Mouse (Mus musculus) thymus, adult 2 months (tissue): ENCODE measurements around the gene Cenpu. TPM values are rescaled to one million over a fixed set of nuclear protein-coding genes. Genes with fewer than 3 reads are reported as not detected.
"Not testable (repeated sequence)": the region's sequence is repeated elsewhere in the genome, so short reads cannot be mapped to it uniquely, and the experiment has no call there.

Experiments used
- DNase-seq: peaks from one replicate; pipeline ENCODE4 v3.0.0; 2021
- H3K27ac ChIP-seq: fragments of 200-500 bp; 2 replicates; pipeline ENCODE4 v1.5.1; 2012; ENCODE audit warnings: low read length, control low read depth; ENCODE audit not compliant: control insufficient read depth, insufficient read depth
- H3K27me3 ChIP-seq: fragments of 200-500 bp; 2 replicates; pipeline ENCODE4 v1.6.1; 2012; ENCODE audit warnings: mild to moderate bottlenecking, low read length, moderate library complexity, mixed read lengths; ENCODE audit not compliant: control insufficient read depth, insufficient read depth
- H3K36me3 ChIP-seq: fragments of 200-500 bp; 2 replicates; pipeline ENCODE4 v1.6.1; 2012; ENCODE audit warnings: mild to moderate bottlenecking, low read length, moderate library complexity; ENCODE audit not compliant: control insufficient read depth, insufficient read depth
- H3K4me1 ChIP-seq: fragments of 200-500 bp; replicated peaks from 2 replicates; pipeline ENCODE4 v1.6.1; 2012; ENCODE audit warnings: low read length; ENCODE audit not compliant: control insufficient read depth, insufficient read depth
- H3K4me3 ChIP-seq: fragments of 200-500 bp; 2 replicates; pipeline ENCODE4 v1.5.1; 2012; ENCODE audit warnings: mild to moderate bottlenecking, low read length, control low read depth, moderate library complexity; ENCODE audit not compliant: control insufficient read depth, insufficient read depth
- CTCF ChIP-seq: fragments of 200-500 bp; IDR thresholded peaks from 2 replicates; pipeline ENCODE4 v1.5.1; 2012; ENCODE audit warnings: mild to moderate bottlenecking, control low read depth, low read length, moderate library complexity, borderline replicate concordance; ENCODE audit not compliant: control insufficient read depth, poor library complexity, insufficient read depth; ENCODE audit errors: extremely low read depth
- POLR2A ChIP-seq: fragments of 200-500 bp; IDR thresholded peaks from 2 replicates; pipeline ENCODE4 v1.6.1; 2012; ENCODE audit warnings: mild to moderate bottlenecking, low read length, control low read depth, moderate library complexity; ENCODE audit not compliant: control insufficient read depth, poor library complexity, insufficient read depth; ENCODE audit errors: extremely low read depth
- WGBS: fragments of 180-500 bp; shearing (Covaris S2); methylation state at CpG from one replicate; pipeline ENCODE4 v1.1.7; 2018; 5-methylcytosine and 5-hydroxymethylcytosine counted together
- polyA plus RNA-seq: library from polyadenylated mRNA; depleted of rRNA; stranded (reverse); fragments of >200 nt; gene quantifications from 2 replicates; pipeline ENCODE4 v1.2.3, GENCODE M21; 2012

Gene Cenpu
- polyA plus RNA-seq, 1 experiment, result 4.6 TPM

DNA sequence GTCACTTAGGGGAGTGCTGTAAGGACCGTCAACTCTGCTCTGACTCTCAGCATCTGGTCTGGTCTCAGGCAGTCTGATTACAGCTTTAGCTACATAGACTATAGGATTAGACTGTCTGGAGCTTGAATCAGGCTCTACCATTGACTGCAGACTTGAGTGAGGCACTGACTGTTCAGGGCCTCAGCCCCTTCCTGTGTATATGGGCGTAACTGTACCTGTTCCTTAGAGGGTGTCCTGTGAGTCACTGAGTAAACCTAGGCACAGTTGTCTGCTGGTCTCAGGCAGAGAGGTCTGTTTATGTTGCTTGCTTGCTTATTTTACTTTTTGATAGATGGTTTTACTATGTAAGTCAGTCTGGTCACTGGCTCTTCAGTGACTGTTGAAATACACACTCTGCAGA is 22.1 kb downstream of the Cenpu start:
- H3K4me1 ChIP-seq, result no peaks in the 10 kb centered on the region
- H3K27ac ChIP-seq, result no peak overlapping the region
- H3K4me3 ChIP-seq, result no peak overlapping the region
- DNase-seq, result no peak
- 99% methylated on average over 2 of the region's 2 CpGs for WGBS
- H3K27me3 ChIP-seq, result no peaks in the 10 kb centered on the region
- peaks cover 27% of the 10 kb centered on the region for H3K36me3 ChIP-seq
- TF ChIP-seq POLR2A, result no peak
- TF ChIP-seq CTCF, result no peak

DNA sequence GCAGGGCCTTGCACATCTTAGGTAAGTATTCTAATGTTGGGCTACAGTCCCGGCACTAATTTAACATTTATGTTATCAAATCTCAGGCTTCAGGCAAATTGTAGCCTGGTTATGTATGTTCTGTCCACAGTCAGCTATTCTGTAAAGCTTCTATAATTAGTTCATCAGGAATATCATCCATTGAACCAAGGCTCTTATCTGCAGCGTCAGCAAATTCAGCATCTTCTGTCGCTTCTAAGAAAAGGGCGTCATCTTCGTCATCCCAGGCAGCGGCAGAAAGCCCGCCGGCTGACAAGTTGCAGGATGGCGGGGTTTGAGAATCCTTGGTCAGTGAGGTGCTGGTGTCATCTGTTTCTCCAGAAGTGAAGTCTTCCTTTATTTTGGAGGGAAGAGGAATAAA is 27.0 kb downstream of the Cenpu start:
- H3K27me3 ChIP-seq, result no peaks in the 10 kb centered on the region
- no peaks in the 10 kb centered on the region for H3K4me1 ChIP-seq
- DNase-seq, result no peak
- TF ChIP-seq CTCF (no peak), POLR2A (no peak)
- peaks cover 42% of the 10 kb centered on the region for H3K36me3 ChIP-seq
- no peak overlapping the region for H3K27ac ChIP-seq
- 97% methylated on average over 9 of the region's 9 CpGs for WGBS
- no peak overlapping the region for H3K4me3 ChIP-seq

DNA sequence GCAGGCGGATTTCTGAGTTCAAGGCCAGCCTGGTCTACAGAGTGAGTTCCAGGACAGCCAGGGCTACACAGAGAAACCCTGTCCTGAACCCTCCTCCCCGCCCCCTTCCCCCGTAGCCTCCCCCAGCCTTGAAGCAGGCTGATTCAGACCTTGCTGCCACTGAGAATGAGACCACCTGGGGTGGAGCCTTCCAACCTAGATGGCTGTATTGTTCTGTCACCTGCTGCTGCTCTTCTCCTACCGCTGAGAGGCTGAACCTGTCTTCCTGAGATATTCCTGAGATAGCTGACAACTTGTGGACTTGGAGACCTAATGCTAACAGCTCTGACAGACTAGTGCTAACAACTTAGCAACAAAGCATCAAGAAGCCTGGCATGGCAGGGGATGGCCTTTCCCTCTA is 32.5 kb downstream of the Cenpu start:
- WGBS, result 97% methylated on average over 4 of the region's 4 CpGs
- H3K4me3 ChIP-seq, DNase-seq, H3K27me3 ChIP-seq, H3K4me1 ChIP-seq, H3K27ac ChIP-seq: not testable (repeated sequence)
- peaks cover 12% of the 10 kb centered on the region for H3K36me3 ChIP-seq

DNA sequence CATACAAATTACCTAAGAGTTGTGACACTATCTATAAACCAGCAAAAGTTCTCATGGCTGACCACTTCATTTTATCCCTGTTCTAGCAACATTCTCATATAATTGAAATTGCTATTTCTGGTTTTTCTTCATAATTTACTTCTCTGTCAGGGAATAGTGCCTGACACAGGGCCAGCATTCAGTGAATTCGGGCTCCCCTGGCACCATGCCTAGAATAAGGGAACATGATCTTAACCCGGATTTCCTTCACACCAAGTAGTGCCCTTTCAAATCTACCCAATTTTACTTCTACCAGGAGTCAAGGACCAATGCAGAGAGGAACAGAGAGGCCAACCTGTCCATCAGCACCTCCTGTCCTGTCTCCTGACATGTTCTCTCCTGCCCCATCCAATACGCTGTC is 33.7 kb downstream of the Cenpu start:
- peaks cover 5% of the 10 kb centered on the region; the same call in 1 of the 2 replicates for H3K36me3 ChIP-seq
- no peaks in the 10 kb centered on the region for H3K4me1 ChIP-seq
- H3K27me3 ChIP-seq, result no peaks in the 10 kb centered on the region
- H3K4me3 ChIP-seq, result no peak overlapping the region
- TF ChIP-seq POLR2A (no peak), CTCF (no peak)
- DNase-seq, result no peak
- WGBS, result 86% methylated on average over 3 of the region's 3 CpGs
- no peak overlapping the region for H3K27ac ChIP-seq

DNA sequence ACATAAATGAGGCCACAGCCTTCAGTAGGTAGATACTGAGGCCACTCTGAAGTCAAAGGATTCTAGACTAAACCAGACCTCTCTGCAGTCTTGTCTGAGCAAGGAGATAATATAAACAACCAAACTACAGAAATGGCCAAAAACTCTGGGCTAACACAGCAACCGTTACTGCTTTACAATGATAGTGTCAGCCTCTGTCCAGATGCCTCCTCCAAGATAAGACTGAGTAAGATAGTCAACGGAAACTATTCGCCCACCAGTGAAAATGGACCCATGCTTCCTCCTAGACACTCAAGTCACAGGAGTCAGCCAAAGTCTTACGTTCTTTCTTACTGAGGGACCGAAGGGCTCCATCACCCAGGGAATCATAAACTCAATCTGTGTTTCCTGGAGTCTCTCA is 36.1 kb downstream of the Cenpu start:
- Histone ChIP-seq H3K4me1 (no peaks in the 10 kb centered on the region), H3K27me3 (no peaks in the 10 kb centered on the region), H3K36me3 (no peaks in the 10 kb centered on the region; the same call in 1 of the 2 replicates), H3K27ac (no peak overlapping the region), H3K4me3 (no peak overlapping the region)
- DNase-seq, result no peak
- WGBS, result 95% methylated on average over 5 of the region's 5 CpGs
- no peak for TF ChIP-seq CTCF
- no peak for TF ChIP-seq POLR2A

DNA sequence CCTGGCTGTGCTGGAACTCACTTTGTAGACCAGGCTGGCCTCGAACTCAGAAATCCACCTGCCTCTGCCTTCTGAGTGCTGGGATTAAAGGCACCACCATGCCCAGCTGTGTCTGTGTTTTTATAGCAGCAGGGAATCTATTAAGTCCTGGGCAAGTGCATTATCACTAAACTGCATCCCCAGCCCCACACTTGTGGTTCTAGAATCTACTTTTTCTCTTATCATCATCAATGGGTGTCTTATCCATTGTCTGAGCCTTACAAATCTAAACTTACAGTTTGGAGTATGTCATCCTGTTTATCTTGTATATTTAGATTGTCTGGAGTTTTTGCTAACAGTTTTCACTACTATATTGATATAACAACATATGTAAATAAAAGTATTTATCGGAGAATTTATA is 36.8 kb downstream of the Cenpu start:
- DNase-seq, result no peak
- Histone ChIP-seq H3K27ac (no peak overlapping the region), H3K4me3 (no peak overlapping the region), H3K36me3 (no peaks in the 10 kb centered on the region; the same call in 1 of the 2 replicates), H3K4me1 (no peaks in the 10 kb centered on the region), H3K27me3 (no peaks in the 10 kb centered on the region)
- no peak for TF ChIP-seq CTCF
- no peak for TF ChIP-seq POLR2A
- 98% methylated on average over 2 of the region's 2 CpGs for WGBS

GRCm38 (mm10) chr8:46593067-46593466 is 41.2 kb downstream of the Cenpu start:
- H3K27me3 ChIP-seq, result no peaks in the 10 kb centered on the region
- H3K4me3 ChIP-seq, result no peak overlapping the region
- 91% methylated on average over 8 of the region's 8 CpGs for WGBS
- H3K27ac ChIP-seq, result no peak overlapping the region
- TF ChIP-seq CTCF (no peak), POLR2A (no peak)
- H3K36me3 ChIP-seq, result no peaks in the 10 kb centered on the region; the same call in 1 of the 2 replicates
- DNase-seq, result no peak
- 0 out of 2 replicates have a peak, but pooled peaks cover 2% of the 10 kb centered on the region for H3K4me1 ChIP-seq

DNA sequence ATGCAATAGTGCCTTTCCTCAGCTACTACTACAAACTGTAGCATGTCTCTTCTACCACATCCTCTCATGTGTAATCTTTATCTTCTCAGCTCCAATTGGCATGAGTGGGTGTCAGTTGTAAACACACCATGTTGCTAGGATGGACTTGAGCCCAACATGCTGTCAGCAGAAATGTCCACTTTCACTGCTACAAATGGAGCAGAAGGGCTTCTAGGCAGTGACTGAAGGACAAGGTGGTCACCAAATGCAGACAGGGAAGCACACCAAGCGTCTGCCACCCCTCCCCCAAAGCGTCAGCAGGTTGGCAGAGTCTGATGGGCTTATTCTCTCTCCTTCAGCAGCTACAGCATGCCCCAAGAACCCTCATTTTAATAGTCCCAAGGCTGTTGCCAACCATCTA is 41.9 kb downstream of the Cenpu start:
- 96% methylated on average over 2 of the region's 2 CpGs for WGBS
- Histone ChIP-seq H3K27ac (no peak overlapping the region), H3K4me1 (0 out of 2 replicates have a peak, but pooled peaks cover 2% of the 10 kb centered on the region), H3K36me3 (no peaks in the 10 kb centered on the region; the same call in 1 of the 2 replicates), H3K4me3 (no peak overlapping the region), H3K27me3 (no peaks in the 10 kb centered on the region)
- TF ChIP-seq CTCF, result no peak
- no peak for DNase-seq
